Mouse (Mus musculus): ENCODE measurements around the gene Zbtb48.

GRCm38 (mm10) chr4:152070494-152071396 is 43.3 kb upstream of the Zbtb48 start:
- TF ChIP-seq POLR2A (IDR thresholded peaks at IDR 0.05; ENCODE audit: control insufficient read depth in 1 of 2, insufficient read depth in 1 of 2, low read depth in 1 of 2, low read length in 2 of 2, poor library complexity in 1 of 2): no peak
- TF ChIP-seq CTCF (IDR thresholded peaks at IDR 0.05 in 2 of 3, conservative IDR thresholded peaks at IDR 0.05 in 1 of 3; ENCODE audit: control insufficient read depth in 1 of 3, insufficient read depth in 1 of 3, low read depth in 2 of 3, low read length in 3 of 3, poor library complexity in 1 of 3, severe bottlenecking in 1 of 3): no peak
- no peak for TF ChIP-seq TCF12 (IDR thresholded peaks at IDR 0.05; ENCODE audit: low read depth, low read length)
- no peak for TF ChIP-seq SIN3A (IDR thresholded peaks at IDR 0.05; ENCODE audit: low read length)
- no peak for TF ChIP-seq MEF2A (IDR thresholded peaks at IDR 0.05; ENCODE audit: extremely low read depth, insufficient replicate concordance, low read depth, low read length, poor library complexity, severe bottlenecking)
